Mouse (Mus musculus): ENCODE measurements around the gene Stag2. TPM values are rescaled to one million over a fixed set of nuclear protein-coding genes. Genes with fewer than 3 reads are reported as not detected.
A peak's percentile ranks its signal among the peaks of the same experiment; 100 is the strongest.

Gene Stag2
- 52.1 and 183 TPM in 2 replicates for polyA plus RNA-seq (2012; ENCODE audit: insufficient read depth, insufficient read length, low replicate concordance, missing spikeins)

DNA sequence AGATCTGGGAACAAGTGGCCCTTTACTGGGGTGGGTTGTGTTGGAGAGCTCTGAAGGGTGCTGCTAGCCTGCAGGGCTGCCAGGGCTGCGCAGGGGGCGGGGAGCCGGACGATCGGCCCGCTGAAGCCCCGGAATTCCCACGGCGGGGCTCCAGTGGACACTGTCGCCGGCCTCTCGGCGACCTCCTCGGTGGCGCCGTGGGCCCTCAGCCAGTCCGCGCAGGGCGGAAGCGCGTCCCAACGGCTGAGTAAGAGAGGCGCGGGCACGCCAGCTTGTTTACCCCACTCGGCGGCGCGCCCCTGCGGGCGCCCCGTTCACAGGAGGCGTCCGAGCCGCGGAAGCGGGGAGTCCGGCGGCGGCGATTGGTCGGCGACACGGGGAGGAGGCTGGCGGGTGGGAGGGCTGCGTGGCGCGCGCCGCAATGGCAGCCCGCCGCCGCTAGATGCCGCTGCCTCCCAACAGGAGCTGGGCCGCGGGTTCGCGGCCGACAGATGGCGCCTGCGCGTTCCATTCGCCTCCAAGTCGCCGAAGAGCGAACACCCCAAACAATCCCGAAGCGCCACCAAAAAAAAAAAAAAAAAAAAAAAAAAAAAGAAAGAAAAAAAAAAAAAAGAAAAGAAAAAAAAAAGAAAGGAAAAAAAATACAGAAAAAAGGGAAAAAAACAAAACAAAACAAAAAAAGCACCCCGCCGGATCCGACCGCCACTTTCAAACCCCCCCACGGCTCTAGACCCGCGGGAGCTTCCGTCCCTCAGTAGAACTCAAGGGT, at the start of gene Stag2:
Gene Stag2, plus strand, starts transcription at position 530 of the 769 bp plus-strand sequence.
- Histone ChIP-seq H3K27ac (ENCODE audit: insufficient read depth, low read depth, low read length) (peak within 1 kb of the TSS; percentile 99), H3K4me1 (ENCODE audit: control insufficient read depth, insufficient read depth, low read length) (peaks cover 2% of the 10 kb centered on the region), H3K4me3 (ENCODE audit: insufficient read depth, low read depth, low read length) (peak within 1 kb of the TSS; percentile 88)
- WGBS = 12% methylated on average over 64 of the region's 76 CpGs
- TF ChIP-seq POLR2A (IDR thresholded peaks at IDR 0.05; ENCODE audit: insufficient read depth, low read depth, low read length) (peak; percentile 65; the same call in 1 of the 2 replicates), CTCF (IDR thresholded peaks at IDR 0.05; ENCODE audit: insufficient read depth, low read depth, low read length) (peak; percentile 81)

DNA sequence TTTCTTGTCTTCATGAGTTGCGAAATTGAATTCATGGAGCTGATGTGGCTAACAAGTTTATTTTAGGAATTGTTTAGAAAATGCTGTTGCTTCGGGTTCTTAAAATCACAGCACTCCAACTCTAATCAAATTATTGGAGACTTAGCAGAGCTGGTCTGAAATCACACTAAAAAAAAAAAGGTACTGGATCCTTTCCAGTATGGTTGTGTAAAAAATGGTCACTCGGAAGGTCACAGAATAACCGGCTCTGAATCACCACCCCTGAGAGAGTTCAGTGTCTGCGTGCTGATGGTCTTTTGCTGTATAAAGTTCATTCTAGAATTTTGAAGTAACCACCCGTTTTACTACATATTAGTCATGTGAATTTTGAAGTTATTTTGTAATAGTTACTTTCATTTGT, 42.0 kb upstream of the Stag2 start:
- Histone ChIP-seq H3K27ac (ENCODE audit: insufficient read depth, low read depth, low read length) (no peak overlapping the region), H3K4me3 (ENCODE audit: insufficient read depth, low read depth, low read length) (no peak overlapping the region), H3K4me1 (ENCODE audit: control insufficient read depth, insufficient read depth, low read length) (no peaks in the 10 kb centered on the region)
- TF ChIP-seq POLR2A (IDR thresholded peaks at IDR 0.05; ENCODE audit: insufficient read depth, low read depth, low read length) (no peak), CTCF (IDR thresholded peaks at IDR 0.05; ENCODE audit: insufficient read depth, low read depth, low read length) (no peak)
- 81% methylated on average over 6 of the region's 6 CpGs for WGBS

- TF ChIP-seq CTCF (IDR thresholded peaks at IDR 0.05; ENCODE audit: insufficient read depth, low read depth, low read length) (no peak), POLR2A (IDR thresholded peaks at IDR 0.05; ENCODE audit: insufficient read depth, low read depth, low read length) (no peak)
- Histone ChIP-seq H3K4me3 (ENCODE audit: insufficient read depth, low read depth, low read length) (no peak overlapping the region), H3K27ac (ENCODE audit: insufficient read depth, low read depth, low read length) (no peak overlapping the region), H3K4me1 (ENCODE audit: control insufficient read depth, insufficient read depth, low read length) (no peaks in the 10 kb centered on the region)
- WGBS = 90% methylated on average over 1 of the region's 1 CpGs
Measured at GRCm38 (mm10) chrX:42110585-42110984, 38.5 kb upstream of the Stag2 start.

- WGBS = 80% methylated on average over 6 of the region's 6 CpGs
- TF ChIP-seq CTCF (IDR thresholded peaks at IDR 0.05; ENCODE audit: insufficient read depth, low read depth, low read length) (no peak), POLR2A (IDR thresholded peaks at IDR 0.05; ENCODE audit: insufficient read depth, low read depth, low read length) (no peak)
- Histone ChIP-seq H3K4me3 (ENCODE audit: insufficient read depth, low read depth, low read length) (no peak overlapping the region), H3K4me1 (ENCODE audit: control insufficient read depth, insufficient read depth, low read length) (no peaks in the 10 kb centered on the region), H3K27ac (ENCODE audit: insufficient read depth, low read depth, low read length) (no peak overlapping the region)
Measured at GRCm38 (mm10) chrX:42119442-42120048, 29.6 kb upstream of the Stag2 start.

GRCm38 (mm10) chrX:42124963-42125697, 24.0 kb upstream of the Stag2 start:
- H3K4me3 ChIP-seq (ENCODE audit: insufficient read depth, low read depth, low read length) = no peak overlapping the region
- H3K27ac ChIP-seq (ENCODE audit: insufficient read depth, low read depth, low read length) = no peak overlapping the region
- no peak for TF ChIP-seq CTCF (IDR thresholded peaks at IDR 0.05; ENCODE audit: insufficient read depth, low read depth, low read length)
- no peak for TF ChIP-seq POLR2A (IDR thresholded peaks at IDR 0.05; ENCODE audit: insufficient read depth, low read depth, low read length)
- no peaks in the 10 kb centered on the region for H3K4me1 ChIP-seq (ENCODE audit: control insufficient read depth, insufficient read depth, low read length)
- 76% methylated on average over 5 of the region's 5 CpGs for WGBS

GRCm38 (mm10) chrX:42139882-42140281, 9.2 kb upstream of the Stag2 start:
- H3K4me1 ChIP-seq (ENCODE audit: control insufficient read depth, insufficient read depth, low read length) = no peaks in the 10 kb centered on the region
- 76% methylated on average over 9 of the region's 9 CpGs for WGBS
- H3K27ac ChIP-seq (ENCODE audit: insufficient read depth, low read depth, low read length) = no peak overlapping the region
- no peak overlapping the region for H3K4me3 ChIP-seq (ENCODE audit: insufficient read depth, low read depth, low read length)
- no peak for TF ChIP-seq POLR2A (IDR thresholded peaks at IDR 0.05; ENCODE audit: insufficient read depth, low read depth, low read length)
- TF ChIP-seq CTCF (IDR thresholded peaks at IDR 0.05; ENCODE audit: insufficient read depth, low read depth, low read length) = no peak

GRCm38 (mm10) chrX:42142620-42143019, 6.5 kb upstream of the Stag2 start:
- 67% methylated on average over 3 of the region's 3 CpGs for WGBS
- Histone ChIP-seq H3K4me3 (ENCODE audit: insufficient read depth, low read depth, low read length) (no peak overlapping the region), H3K27ac (ENCODE audit: insufficient read depth, low read depth, low read length) (no peak overlapping the region), H3K4me1 (ENCODE audit: control insufficient read depth, insufficient read depth, low read length) (no peaks in the 10 kb centered on the region)
- TF ChIP-seq POLR2A (IDR thresholded peaks at IDR 0.05; ENCODE audit: insufficient read depth, low read depth, low read length) (no peak), CTCF (IDR thresholded peaks at IDR 0.05; ENCODE audit: insufficient read depth, low read depth, low read length) (no peak)

GRCm38 (mm10) chrX:42143991-42144390, 5.1 kb upstream of the Stag2 start:
- no peak overlapping the region for H3K27ac ChIP-seq (ENCODE audit: insufficient read depth, low read depth, low read length)
- 80% methylated on average over 4 of the region's 4 CpGs for WGBS
- no peak overlapping the region for H3K4me3 ChIP-seq (ENCODE audit: insufficient read depth, low read depth, low read length)
- TF ChIP-seq POLR2A (IDR thresholded peaks at IDR 0.05; ENCODE audit: insufficient read depth, low read depth, low read length) (no peak), CTCF (IDR thresholded peaks at IDR 0.05; ENCODE audit: insufficient read depth, low read depth, low read length) (no peak)
- peaks cover 2% of the 10 kb centered on the region for H3K4me1 ChIP-seq (ENCODE audit: control insufficient read depth, insufficient read depth, low read length)
